Mouse (Mus musculus): Measurements from ENCODE around the gene Slc25a25. TPM values are rescaled to one million over a fixed set of nuclear protein-coding genes. Genes with fewer than 3 reads are reported as not detected.

Slc25a25 gene
- polyA plus RNA-seq, 1 experiment: 9.5 TPM

DNA sequence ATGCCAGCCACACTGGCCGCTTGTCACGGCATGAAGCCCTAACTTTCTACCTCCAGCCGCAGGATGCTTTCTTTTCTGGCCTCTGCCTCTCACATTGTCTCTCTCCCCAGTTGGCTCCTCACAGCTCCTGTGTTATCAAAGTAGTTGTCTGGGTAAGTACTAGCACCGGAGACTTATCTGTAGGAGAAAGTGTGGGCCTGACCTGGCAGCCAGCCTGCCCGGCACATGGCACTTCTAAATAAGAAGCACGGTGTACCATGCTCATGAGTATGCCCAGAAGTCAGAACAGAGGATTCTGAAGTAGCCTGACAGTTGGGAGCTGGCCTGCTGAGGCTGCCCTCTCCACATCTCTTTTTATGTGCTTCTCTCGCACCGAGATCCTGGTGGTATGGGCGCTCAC, 34.9 kb upstream of the Slc25a25 start:
- Histone ChIP-seq H3ac (ENCODE audit: control insufficient read depth, insufficient read length) (no peak overlapping the region), H3K4me3 (no peak overlapping the region), H3K4me2 (ENCODE audit: low read depth) (no peak overlapping the region), H3K36me3 (ENCODE audit: control insufficient read depth, insufficient read depth) (no peaks in the 10 kb centered on the region), H3K27me3 (ENCODE audit: control insufficient read depth, insufficient read depth, insufficient read length) (no peaks in the 10 kb centered on the region), H3K79me2 (ENCODE audit: control insufficient read depth, insufficient read depth) (no peaks in the 10 kb centered on the region)
- TF ChIP-seq POLR2AphosphoS2 (IDR thresholded peaks at IDR 0.05; ENCODE audit: insufficient read length, low read depth): no peak
- TF ChIP-seq E2F4 (IDR thresholded peaks at IDR 0.05; ENCODE audit: insufficient read depth): no peak
- no peak for TF ChIP-seq MYOD1 (IDR thresholded peaks at IDR 0.05; ENCODE audit: control insufficient read depth in 1 of 3, insufficient read length in 2 of 3, low read depth in 2 of 3)
- no peak for TF ChIP-seq TCF3 (IDR thresholded peaks at IDR 0.05; ENCODE audit: insufficient read length, low read depth)
- TF ChIP-seq MYOG (IDR thresholded peaks at IDR 0.05; ENCODE audit: control insufficient read depth in 1 of 3, insufficient read depth in 1 of 3, insufficient read length in 2 of 3, low read depth in 2 of 3): no peak
- no peak for TF ChIP-seq MAX (IDR thresholded peaks at IDR 0.05; ENCODE audit: low read depth)

DNA sequence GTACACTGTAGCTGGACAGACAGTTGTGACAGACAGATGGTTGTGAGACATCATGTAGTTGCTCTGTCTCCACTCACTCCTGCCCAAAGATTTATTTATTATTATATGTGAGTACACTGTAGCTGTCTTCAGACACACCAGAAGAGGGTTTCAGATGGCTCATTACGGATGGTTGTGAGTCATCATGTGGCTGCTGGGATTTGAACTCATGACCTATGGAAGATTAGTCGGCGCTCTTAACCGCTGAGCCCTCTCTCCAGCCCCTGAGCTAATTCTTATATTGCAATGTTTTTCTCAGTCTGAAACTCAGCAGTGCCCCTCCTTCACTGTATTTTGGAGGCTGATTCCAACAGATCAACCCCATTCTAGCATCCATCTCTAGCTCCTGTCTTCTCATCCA, 34.5 kb upstream of the Slc25a25 start:
- no peaks in the 10 kb centered on the region for H3K36me3 ChIP-seq (ENCODE audit: control insufficient read depth, insufficient read depth)
- no peak overlapping the region for H3ac ChIP-seq (ENCODE audit: control insufficient read depth, insufficient read length)
- no peak overlapping the region for H3K4me2 ChIP-seq (ENCODE audit: low read depth)

DNA sequence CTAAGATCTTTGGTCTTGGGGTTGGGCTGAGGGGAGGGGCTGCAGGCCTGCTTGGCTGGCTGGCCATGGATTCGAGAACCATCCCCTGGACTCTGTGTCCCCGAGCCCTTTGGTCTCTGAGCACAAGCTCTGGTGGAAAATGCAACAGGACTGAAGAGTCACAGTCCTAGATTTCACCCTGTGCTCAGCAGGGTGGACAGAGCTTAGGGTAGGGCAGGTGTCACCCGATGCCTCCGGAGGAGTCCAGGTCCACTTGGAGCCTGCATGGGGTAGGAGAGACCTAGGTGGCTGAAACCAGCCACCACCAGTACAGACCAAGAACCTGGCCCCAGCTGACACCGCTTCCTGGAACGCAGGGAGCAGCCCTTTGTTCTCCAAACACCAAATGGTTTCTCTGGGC, 33.7 kb upstream of the Slc25a25 start:
- no peak overlapping the region for H3K4me2 ChIP-seq (ENCODE audit: low read depth)
- H3K36me3 ChIP-seq (ENCODE audit: control insufficient read depth, insufficient read depth): no peaks in the 10 kb centered on the region
- H3K4me3 ChIP-seq: no peak overlapping the region
- H3ac ChIP-seq (ENCODE audit: control insufficient read depth, insufficient read length): no peak overlapping the region
- H3K27me3 ChIP-seq (ENCODE audit: control insufficient read depth, insufficient read depth, insufficient read length): no peaks in the 10 kb centered on the region
- no peaks in the 10 kb centered on the region for H3K79me2 ChIP-seq (ENCODE audit: control insufficient read depth, insufficient read depth)
- TF ChIP-seq POLR2A (IDR thresholded peaks at IDR 0.05; ENCODE audit: insufficient read length, low read depth): no peak
- TF ChIP-seq REST (IDR thresholded peaks at IDR 0.05; ENCODE audit: insufficient read depth, insufficient read length): no peak
- TF ChIP-seq TCF3 (IDR thresholded peaks at IDR 0.05; ENCODE audit: insufficient read length, low read depth): no peak
- TF ChIP-seq E2F4 (IDR thresholded peaks at IDR 0.05; ENCODE audit: insufficient read depth): no peak
- TF ChIP-seq POLR2AphosphoS2 (IDR thresholded peaks at IDR 0.05; ENCODE audit: insufficient read length, low read depth): no peak
- no peak for TF ChIP-seq SRF (IDR thresholded peaks at IDR 0.05; ENCODE audit: control insufficient read depth, insufficient read length, low read depth)
- TF ChIP-seq MYOD1 (IDR thresholded peaks at IDR 0.05; ENCODE audit: control insufficient read depth in 1 of 3, insufficient read length in 2 of 3, low read depth in 2 of 3): no peak
- no peak for TF ChIP-seq CEBPB (IDR thresholded peaks at IDR 0.05; ENCODE audit: insufficient read depth, poor library complexity, severe bottlenecking)
- TF ChIP-seq TCF12 (IDR thresholded peaks at IDR 0.05; ENCODE audit: insufficient read depth, poor library complexity, severe bottlenecking): no peak
- no peak for TF ChIP-seq MAX (IDR thresholded peaks at IDR 0.05; ENCODE audit: low read depth)
- TF ChIP-seq USF1 (IDR thresholded peaks at IDR 0.05; ENCODE audit: low read depth): no peak
- no peak for TF ChIP-seq MYOG (IDR thresholded peaks at IDR 0.05; ENCODE audit: control insufficient read depth in 1 of 3, insufficient read depth in 1 of 3, insufficient read length in 2 of 3, low read depth in 2 of 3)

More for the DNA sequence above, 34.5 kb upstream of the Slc25a25 start:
- no peak overlapping the region for H3K4me3 ChIP-seq
- TF ChIP-seq POLR2A (IDR thresholded peaks at IDR 0.05; ENCODE audit: insufficient read length, low read depth) (no peak), SRF (IDR thresholded peaks at IDR 0.05; ENCODE audit: control insufficient read depth, insufficient read length, low read depth) (no peak), MYOG (IDR thresholded peaks at IDR 0.05; ENCODE audit: control insufficient read depth in 1 of 3, insufficient read depth in 1 of 3, insufficient read length in 2 of 3, low read depth in 2 of 3) (no peak), MAX (IDR thresholded peaks at IDR 0.05; ENCODE audit: low read depth) (no peak), TCF3 (IDR thresholded peaks at IDR 0.05; ENCODE audit: insufficient read length, low read depth) (no peak), TCF12 (IDR thresholded peaks at IDR 0.05; ENCODE audit: insufficient read depth, poor library complexity, severe bottlenecking) (no peak), USF1 (IDR thresholded peaks at IDR 0.05; ENCODE audit: low read depth) (no peak), POLR2AphosphoS2 (IDR thresholded peaks at IDR 0.05; ENCODE audit: insufficient read length, low read depth) (no peak), REST (IDR thresholded peaks at IDR 0.05; ENCODE audit: insufficient read depth, insufficient read length) (no peak), CEBPB (IDR thresholded peaks at IDR 0.05; ENCODE audit: insufficient read depth, poor library complexity, severe bottlenecking) (no peak), E2F4 (IDR thresholded peaks at IDR 0.05; ENCODE audit: insufficient read depth) (no peak), MYOD1 (IDR thresholded peaks at IDR 0.05; ENCODE audit: control insufficient read depth in 1 of 3, insufficient read length in 2 of 3, low read depth in 2 of 3) (no peak)
- H3K79me2 ChIP-seq (ENCODE audit: control insufficient read depth, insufficient read depth): no peaks in the 10 kb centered on the region
- H3K27me3 ChIP-seq (ENCODE audit: control insufficient read depth, insufficient read depth, insufficient read length): no peaks in the 10 kb centered on the region

DNA sequence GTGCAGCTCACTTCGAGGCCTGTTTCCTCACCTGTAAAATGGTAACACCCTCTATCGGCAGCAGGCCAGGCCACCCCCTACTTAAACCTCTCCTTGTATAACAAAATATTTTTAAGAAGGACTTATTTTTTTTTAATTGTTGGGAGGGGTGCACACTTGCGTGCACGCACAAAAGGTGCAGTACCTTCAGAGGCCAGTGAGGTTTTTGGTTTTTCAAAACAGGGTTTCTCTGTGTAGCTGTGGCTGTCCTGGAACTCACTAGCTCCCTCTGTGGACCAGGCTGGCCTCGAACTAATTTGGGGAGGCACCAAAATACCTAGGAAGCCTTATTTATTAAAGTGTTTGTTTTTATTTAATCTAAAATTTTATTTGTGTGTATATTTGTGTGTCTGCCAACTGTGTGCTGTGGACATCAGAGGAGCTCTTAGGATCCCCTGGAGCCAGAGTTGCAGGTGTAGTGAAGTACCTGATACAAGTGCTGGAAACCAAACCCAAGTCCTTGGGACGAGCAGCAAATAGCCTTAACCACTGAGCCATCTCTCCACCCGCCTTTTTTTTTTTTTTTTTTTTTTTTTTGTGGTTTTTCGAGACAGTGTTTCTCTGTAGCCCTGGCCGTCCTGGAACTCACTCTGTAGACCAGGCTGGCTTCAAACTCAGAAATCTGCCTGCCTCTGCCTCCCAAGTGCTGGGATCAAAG, 32.1 kb upstream of the Slc25a25 start:
- no peak for TF ChIP-seq USF1 (IDR thresholded peaks at IDR 0.05; ENCODE audit: low read depth)
- no peak for TF ChIP-seq POLR2A (IDR thresholded peaks at IDR 0.05; ENCODE audit: insufficient read length, low read depth)
- TF ChIP-seq TCF12 (IDR thresholded peaks at IDR 0.05; ENCODE audit: insufficient read depth, poor library complexity, severe bottlenecking): no peak
- no peak for TF ChIP-seq SRF (IDR thresholded peaks at IDR 0.05; ENCODE audit: control insufficient read depth, insufficient read length, low read depth)
- TF ChIP-seq REST (IDR thresholded peaks at IDR 0.05; ENCODE audit: insufficient read depth, insufficient read length): no peak
- no peak for TF ChIP-seq MAX (IDR thresholded peaks at IDR 0.05; ENCODE audit: low read depth)
- no peak for TF ChIP-seq CEBPB (IDR thresholded peaks at IDR 0.05; ENCODE audit: insufficient read depth, poor library complexity, severe bottlenecking)
- no peak for TF ChIP-seq E2F4 (IDR thresholded peaks at IDR 0.05; ENCODE audit: insufficient read depth)
- TF ChIP-seq MYOG (IDR thresholded peaks at IDR 0.05; ENCODE audit: control insufficient read depth in 1 of 3, insufficient read depth in 1 of 3, insufficient read length in 2 of 3, low read depth in 2 of 3): no peak
- no peak for TF ChIP-seq MYOD1 (IDR thresholded peaks at IDR 0.05; ENCODE audit: control insufficient read depth in 1 of 3, insufficient read length in 2 of 3, low read depth in 2 of 3)
- TF ChIP-seq POLR2AphosphoS2 (IDR thresholded peaks at IDR 0.05; ENCODE audit: insufficient read length, low read depth): no peak
- no peak for TF ChIP-seq TCF3 (IDR thresholded peaks at IDR 0.05; ENCODE audit: insufficient read length, low read depth)
- no peak overlapping the region for H3K4me2 ChIP-seq (ENCODE audit: low read depth)
- no peak overlapping the region for H3K4me3 ChIP-seq
- H3ac ChIP-seq (ENCODE audit: control insufficient read depth, insufficient read length): no peak overlapping the region
- H3K36me3 ChIP-seq (ENCODE audit: control insufficient read depth, insufficient read depth): no peaks in the 10 kb centered on the region
- H3K27me3 ChIP-seq (ENCODE audit: control insufficient read depth, insufficient read depth, insufficient read length): no peaks in the 10 kb centered on the region
- H3K79me2 ChIP-seq (ENCODE audit: control insufficient read depth, insufficient read depth): no peaks in the 10 kb centered on the region

Measured in myocyte (in vitro differentiated cells).